Mouse (Mus musculus) B cell, adult 2 months (primary cell): ENCODE measurements around the gene Prph2.

Experiments
- DNase-seq, 2 experiments: peaks; one replicate each; pipeline ENCODE4 v3.0.0; 2022

Prph2 gene

GRCm38 (mm10) chr17:46890843-46891594, 19.2 kb upstream of the Prph2 start:
- peak in 1 of 2 experiments; percentile 30 for DNase-seq

GRCm38 (mm10) chr17:46895426-46895825, 14.8 kb upstream of the Prph2 start:
- no peak for DNase-seq

- DNase-seq, result peak; percentile 65 to 67
Observed at GRCm38 (mm10) chr17:46897221-46897950, 12.9 kb upstream of the Prph2 start.

GRCm38 (mm10) chr17:46900941-46901340, 9.3 kb upstream of the Prph2 start:
- DNase-seq, result no peak

GRCm38 (mm10) chr17:46903876-46904490, 6.3 kb upstream of the Prph2 start:
- DNase-seq, result peak; percentile 80 to 81

DNA sequence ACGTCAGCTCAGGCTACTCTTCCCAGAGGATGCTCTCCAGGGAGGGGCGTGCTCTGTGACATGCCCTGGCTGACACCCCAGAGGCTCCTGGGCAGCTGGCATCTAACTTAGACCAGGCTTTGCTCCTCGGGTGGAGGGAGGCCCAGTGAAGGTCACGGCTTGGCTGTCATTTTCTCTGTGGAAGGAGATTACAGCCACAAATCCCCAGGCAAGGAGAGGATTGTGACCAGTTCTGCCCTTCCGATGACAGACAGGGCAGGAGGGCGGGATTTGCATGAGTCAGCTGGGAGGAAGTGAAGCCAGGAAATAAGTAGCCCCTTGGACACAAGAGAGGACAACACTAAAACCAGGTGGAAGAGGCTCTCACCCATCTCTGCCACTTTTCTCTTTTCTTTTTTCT, 2.1 kb downstream of the Prph2 start:
- no peak for DNase-seq

- DNase-seq, result no peak
Observed at GRCm38 (mm10) chr17:46915129-46915528, 4.9 kb downstream of the Prph2 start.

DNA sequence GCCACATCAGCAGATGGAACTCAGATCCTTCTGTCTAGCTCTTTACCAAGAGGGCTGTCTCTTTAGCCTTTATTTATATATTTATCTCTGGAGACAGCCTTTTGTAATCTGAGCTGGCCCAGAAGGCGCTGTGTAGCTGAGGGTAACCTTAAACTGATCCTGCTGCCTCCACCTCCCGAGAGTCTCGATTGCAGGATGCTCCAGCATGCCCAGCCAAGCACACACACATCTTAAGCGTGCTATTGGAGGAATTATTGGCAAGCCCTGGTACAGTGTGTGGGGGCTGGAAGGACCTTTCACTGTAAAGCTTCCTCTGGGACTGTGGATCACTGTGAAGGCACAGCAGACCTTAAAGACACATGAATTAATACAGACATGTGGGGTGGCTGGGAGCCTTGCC, 8.7 kb downstream of the Prph2 start:
- DNase-seq, result no peak

- no peak for DNase-seq
Observed at GRCm38 (mm10) chr17:46920855-46921254, 10.6 kb downstream of the Prph2 start.

DNA sequence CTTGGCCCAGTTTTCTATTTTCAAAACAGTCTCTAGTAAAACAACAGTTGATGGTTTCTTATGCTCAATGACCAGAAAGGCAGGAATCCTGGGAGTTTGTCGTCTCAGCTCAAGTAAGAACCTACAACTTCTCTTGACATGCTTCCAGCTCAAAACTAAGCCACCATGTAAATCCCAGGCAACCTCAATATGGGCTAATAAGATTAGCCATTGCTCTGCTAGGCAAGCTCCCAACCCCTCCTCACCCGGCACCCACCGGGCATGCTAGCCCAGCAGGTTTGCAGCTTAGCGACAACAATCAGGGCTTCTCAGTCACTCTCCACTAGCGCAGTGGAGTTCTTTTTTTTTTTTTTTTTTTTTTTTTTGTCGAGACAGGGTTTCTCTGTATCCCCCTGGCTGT, 15.9 kb downstream of the Prph2 start:
- DNase-seq, result no peak

- DNase-seq, result no peak
Observed at GRCm38 (mm10) chr17:46926941-46927340, 16.7 kb downstream of the Prph2 start.

DNA sequence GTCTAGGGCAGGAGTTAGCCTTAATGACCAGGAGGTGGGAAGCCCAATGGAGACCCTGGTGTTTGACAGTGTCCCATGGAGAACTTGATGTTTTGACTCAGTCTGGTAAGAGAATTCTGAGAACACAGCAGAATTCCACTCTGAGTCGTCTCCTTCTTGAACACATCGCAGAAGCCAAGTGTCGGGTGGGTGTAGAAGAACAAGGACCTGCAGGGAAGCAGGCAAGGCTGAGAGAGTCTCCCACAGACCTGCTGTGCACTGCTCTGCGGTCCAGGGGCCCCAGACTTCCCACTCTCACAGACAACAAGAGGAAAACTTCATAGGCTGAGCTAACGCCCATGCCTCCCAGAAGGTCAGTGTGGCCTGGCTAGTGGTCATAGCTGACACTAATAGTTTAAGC, 17.5 kb downstream of the Prph2 start:
- DNase-seq, result no peak

DNA sequence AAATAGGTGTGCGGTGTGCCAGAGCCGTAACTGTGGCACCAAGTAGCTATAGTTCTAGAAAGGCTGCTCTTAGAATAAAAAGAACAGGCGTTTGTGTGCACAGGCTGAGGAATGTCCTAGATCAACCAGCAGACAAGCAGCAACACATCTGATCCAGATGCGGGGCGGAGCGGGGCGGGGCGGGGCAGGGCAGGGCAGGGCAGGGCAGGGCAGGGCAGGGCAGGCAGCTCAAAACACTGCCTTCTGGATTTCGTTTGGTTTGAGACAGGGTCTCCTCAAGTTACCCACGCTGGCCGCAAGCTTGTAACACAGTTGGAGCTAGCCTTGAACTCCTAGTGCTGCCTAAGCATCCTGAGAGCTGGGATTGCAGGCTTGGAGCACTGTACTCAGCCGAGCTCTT, 19.0 kb downstream of the Prph2 start:
- DNase-seq, result no peak

DNA sequence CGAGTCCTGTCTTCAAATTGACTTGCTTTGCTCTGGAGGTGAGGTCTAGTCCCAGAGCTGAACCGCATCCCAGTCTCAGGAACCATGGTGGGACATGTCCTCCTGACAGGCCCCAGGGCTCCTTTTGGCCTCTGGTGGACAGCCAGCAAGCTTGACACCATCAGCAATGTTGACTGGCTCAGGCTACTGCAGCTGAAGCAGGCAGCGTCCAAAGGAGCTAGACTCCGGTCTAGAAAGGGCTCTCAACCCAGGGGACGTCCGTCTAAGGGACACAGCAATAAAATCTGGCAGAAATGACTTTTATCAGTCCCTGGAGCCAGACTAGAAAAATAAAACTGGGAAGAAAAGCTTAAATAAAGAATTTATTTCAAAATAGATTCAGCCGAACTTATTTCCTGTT, 19.6 kb downstream of the Prph2 start:
- DNase-seq, result no peak

GRCm38 (mm10) chr17:46932961-46933360, 22.7 kb downstream of the Prph2 start:
- no peak for DNase-seq

GRCm38 (mm10) chr17:46933557-46934348, 23.5 kb downstream of the Prph2 start:
- peak; percentile 62 to 64 for DNase-seq

- DNase-seq, result no peak
Observed at GRCm38 (mm10) chr17:46940461-46940860, 30.2 kb downstream of the Prph2 start.

GRCm38 (mm10) chr17:46942421-46942820, 32.2 kb downstream of the Prph2 start:
- DNase-seq, result no peak

GRCm38 (mm10) chr17:46946276-46946675, 36.0 kb downstream of the Prph2 start:
- no peak for DNase-seq

GRCm38 (mm10) chr17:46958045-46958444, 47.8 kb downstream of the Prph2 start:
- DNase-seq, result no peak

GRCm38 (mm10) chr17:46960216-46960615, 50.0 kb downstream of the Prph2 start:
- DNase-seq, result no peak

GRCm38 (mm10) chr17:46962153-46962552, 51.9 kb downstream of the Prph2 start:
- no peak for DNase-seq

GRCm38 (mm10) chr17:46963186-46963585, 52.9 kb downstream of the Prph2 start:
- DNase-seq, result no peak
